Mouse (Mus musculus) CH12.LX (cell line): Measurements from ENCODE around the gene Arhgap31. TPM values are rescaled to one million over a fixed set of nuclear protein-coding genes. Genes with fewer than 3 reads are reported as not detected.

Source experiments
- DNase-seq: peaks from one replicate; pipeline ENCODE4 v3.0.0-alpha.2; 2013; ENCODE audit errors: extremely low read depth
- H3K27ac ChIP-seq: 2 replicates; pipeline ENCODE4 v1.5.1; 2012; ENCODE audit warnings: low read depth, mild to moderate bottlenecking, control low read depth, moderate library complexity; ENCODE audit not compliant: insufficient read depth
- H3K27me3 ChIP-seq: replicated peaks from 2 replicates; pipeline ENCODE3; 2012; ENCODE audit warnings: inconsistent platforms
- H3K36me3 ChIP-seq, 2 experiments: replicated peaks in 1 of 2; 2 replicates each; pipeline versions ENCODE3 to v1.6.1; 2012; ENCODE audit warnings: inconsistent platforms in 1 of 2, low read length in 1 of 2, mild to moderate bottlenecking in 1 of 2, mixed read lengths in 1 of 2, moderate library complexity in 1 of 2; ENCODE audit not compliant: control insufficient read depth in 1 of 2, insufficient read depth in 1 of 2
- H3K4me1 ChIP-seq, 2 experiments: 2 replicates each; pipeline ENCODE4 v1.6.1; 2012; ENCODE audit warnings: inconsistent platforms in 1 of 2, moderate library complexity in 1 of 2; ENCODE audit not compliant: insufficient read depth in 2 of 2, control insufficient read depth in 1 of 2
- H3K4me2 ChIP-seq: 2 replicates; pipeline ENCODE4 v1.6.1; 2012; ENCODE audit warnings: low read depth, mild to moderate bottlenecking, control low read depth; ENCODE audit not compliant: poor library complexity, insufficient read depth, severe bottlenecking
- H3K4me3 ChIP-seq, 3 experiments: fragments of 150-350 bp in 1 of 3; sonication (generic) in 1 of 3; replicated peaks in 1 of 3; 2 replicates each; pipeline versions ENCODE3 to v1.5.1; 2011 to 2012; ENCODE audit warnings: low read depth in 2 of 3, low read length in 2 of 3, mild to moderate bottlenecking in 2 of 3, moderate library complexity in 2 of 3, control low read depth in 1 of 3, improper control_type of control experiment in 1 of 3, inconsistent platforms in 1 of 3, mixed read lengths in 1 of 3; ENCODE audit not compliant: poor library complexity in 1 of 3
- H3K79me2 ChIP-seq: replicated peaks from 2 replicates; pipeline ENCODE4 v1.6.1; 2012; ENCODE audit warnings: mild to moderate bottlenecking, moderate library complexity; ENCODE audit not compliant: control insufficient read depth, poor library complexity, insufficient read depth, severe bottlenecking; ENCODE audit errors: extremely low read depth
- H3K9ac ChIP-seq: 2 replicates; pipeline ENCODE4 v1.6.1; 2012; ENCODE audit warnings: low read depth, mild to moderate bottlenecking, control low read depth, moderate library complexity; ENCODE audit not compliant: insufficient read depth
- H3K9me3 ChIP-seq: replicated peaks from 2 replicates; pipeline ENCODE3; 2012; ENCODE audit warnings: low read length, inconsistent platforms, mixed read lengths
- BHLHE40 ChIP-seq: IDR thresholded peaks from 2 replicates; pipeline ENCODE4 v1.6.1; 2011; ENCODE audit warnings: mild to moderate bottlenecking, low read depth, low read length, improper control_type of control experiment
- CHD1 ChIP-seq: IDR thresholded peaks from 2 replicates; pipeline ENCODE4 v1.6.1; 2012; ENCODE audit warnings: low read depth, low read length, improper control_type of control experiment, inconsistent platforms
- CHD2 ChIP-seq: IDR thresholded peaks from 2 replicates; pipeline ENCODE4 v1.6.1; 2011; ENCODE audit warnings: low read length, improper control_type of control experiment
- EP300 ChIP-seq: IDR thresholded peaks from 2 replicates; pipeline ENCODE4 v1.6.1; 2011; ENCODE audit warnings: low read length, improper control_type of control experiment
- ETS1 ChIP-seq: conservative IDR thresholded peaks from 2 replicates; pipeline ENCODE4 v1.6.1; 2012; ENCODE audit warnings: low read depth, mild to moderate bottlenecking, inconsistent platforms, low read length, improper control_type of control experiment, moderate library complexity
- GABPA ChIP-seq: IDR thresholded peaks from 2 replicates; pipeline ENCODE4 v1.6.1; 2012; ENCODE audit warnings: low read depth, low read length, improper control_type of control experiment, inconsistent platforms; ENCODE audit not compliant: insufficient replicate concordance
- HCFC1 ChIP-seq: IDR thresholded peaks from 2 replicates; pipeline ENCODE4 v1.6.1; 2012; ENCODE audit warnings: low read depth, mild to moderate bottlenecking, inconsistent platforms, low read length, improper control_type of control experiment
- IRF4 ChIP-seq: IDR thresholded peaks from 2 replicates; pipeline ENCODE4 v1.6.1; 2014; ENCODE audit warnings: low read depth, mild to moderate bottlenecking, inconsistent platforms, low read length, improper control_type of control experiment
- JUND ChIP-seq: conservative IDR thresholded peaks from 2 replicates; pipeline ENCODE4 v1.6.1; 2011; ENCODE audit warnings: low read depth, low read length, improper control_type of control experiment
- KAT2A ChIP-seq: IDR thresholded peaks from 2 replicates; pipeline ENCODE4 v1.6.1; 2012; ENCODE audit warnings: low read length, improper control_type of control experiment, inconsistent platforms; ENCODE audit not compliant: insufficient replicate concordance
- MAFK ChIP-seq: IDR thresholded peaks from 2 replicates; pipeline ENCODE4 v1.6.1; 2011; ENCODE audit warnings: low read length, improper control_type of control experiment; ENCODE audit not compliant: insufficient replicate concordance
- MAX ChIP-seq: IDR thresholded peaks from 2 replicates; pipeline ENCODE4 v1.6.1; 2011; ENCODE audit warnings: low read length, improper control_type of control experiment
- MAZ ChIP-seq: IDR thresholded peaks from 2 replicates; pipeline ENCODE4 v1.6.1; 2012; ENCODE audit warnings: low read depth, mild to moderate bottlenecking, inconsistent platforms, low read length, improper control_type of control experiment, moderate library complexity
- NELFE ChIP-seq: IDR thresholded peaks from 2 replicates; pipeline ENCODE4 v1.6.1; 2011; ENCODE audit warnings: low read depth, low read length, improper control_type of control experiment
- PAX5 ChIP-seq: IDR thresholded peaks from 2 replicates; pipeline ENCODE4 v1.6.1; 2012; ENCODE audit warnings: low read length, inconsistent platforms, mixed read lengths
- POLR2AphosphoS2 ChIP-seq: IDR thresholded peaks from 2 replicates; pipeline ENCODE4 v1.6.1; 2011; ENCODE audit warnings: low read depth, low read length, improper control_type of control experiment
- SIN3A ChIP-seq: IDR thresholded peaks from 2 replicates; pipeline ENCODE4 v1.6.1; 2012; ENCODE audit warnings: low read length, improper control_type of control experiment, inconsistent platforms
- TBP ChIP-seq: conservative IDR thresholded peaks from 2 replicates; pipeline ENCODE4 v1.6.1; 2011; ENCODE audit warnings: low read depth, low read length, improper control_type of control experiment
- USF2 ChIP-seq: conservative IDR thresholded peaks from 2 replicates; pipeline ENCODE4 v1.6.1; 2011; ENCODE audit warnings: low read depth, low read length, improper control_type of control experiment
- ZKSCAN1 ChIP-seq: IDR thresholded peaks from 2 replicates; pipeline ENCODE4 v1.6.1; 2012; ENCODE audit warnings: low read depth, inconsistent platforms, low read length, improper control_type of control experiment, borderline replicate concordance
- ZMIZ1 ChIP-seq: IDR thresholded peaks from 2 replicates; pipeline ENCODE4 v1.6.1; 2012; ENCODE audit warnings: low read depth, mild to moderate bottlenecking, inconsistent platforms, low read length, improper control_type of control experiment
- ZNF384 ChIP-seq: IDR thresholded peaks from 2 replicates; pipeline ENCODE4 v1.6.1; 2012; ENCODE audit warnings: low read depth, low read length, improper control_type of control experiment, inconsistent platforms
- dilution Hi-C: fragments of 300-500 bp; cut with MboI; formaldehyde crosslinking; loops from 2 replicates; pipeline ENCODE4 v1.14.3; 2020; ENCODE audit warnings: low sequenced_read_pairs; ENCODE audit not compliant: extremely low pct_unique_long_range_greater_than_20kb, extremely low pct_ligation_motif_present
- in situ Hi-C: fragments of 300-500 bp; cut with MboI; formaldehyde crosslinking; loops from 3 replicates; pipeline ENCODE4 v1.14.3; 2019; ENCODE audit warnings: low sequenced_read_pairs, low pct_ligation_motif_present, low pct_unique_long_range_greater_than_20kb, mixed read lengths
- polyA plus RNA-seq: library from polyadenylated mRNA; unstranded; fragments of >175 nt; gene quantifications from 2 replicates; pipeline ENCODE4 v1.2.1, GENCODE M21; 2012; ENCODE audit warnings: low read depth; ENCODE audit not compliant: insufficient read length
- total RNA-seq, 2 experiments: library from RNA; depleted of rRNA; stranded (reverse); fragments of 300-350 nt in 1 of 2; fragments of >200 nt in 1 of 2; gene quantifications; 2 replicates each; pipeline ENCODE4 v1.2.3; 2012 to 2014

Arhgap31 gene
- total and polyA plus RNA-seq, 3 experiments, result 0.15 to 2.0 (median 0.76) TPM

GRCm38 (mm10) chr16:38741204-38741903, 28.3 kb upstream of the Arhgap31 start:
- dilution Hi-C loops, result no loop called here
- Histone ChIP-seq H3K4me1 (no peaks in the 10 kb centered on the region), H3K9ac (no peak overlapping the region), H3K9me3 (peaks cover 4% of the 10 kb centered on the region), H3K4me2 (no peak overlapping the region), H3K4me3 (no peak overlapping the region), H3K79me2 (no peaks in the 10 kb centered on the region), H3K27me3 (no peaks in the 10 kb centered on the region), H3K27ac (no peak overlapping the region), H3K36me3 (no peaks in the 10 kb centered on the region)
- no peak for DNase-seq
- in situ Hi-C loops, result no loop called here
- TF ChIP-seq USF2, result no peak
- TF ChIP-seq HCFC1, result no peak
- TF ChIP-seq SIN3A, result no peak
- TF ChIP-seq GABPA, result no peak
- no peak for TF ChIP-seq ETS1
- TF ChIP-seq ZKSCAN1, result no peak
- no peak for TF ChIP-seq BHLHE40
- no peak for TF ChIP-seq NELFE
- TF ChIP-seq MAZ, result no peak
- TF ChIP-seq TBP, result no peak
- TF ChIP-seq CHD2, result no peak
- TF ChIP-seq PAX5, result no peak
- no peak for TF ChIP-seq MAX
- no peak for TF ChIP-seq CHD1
- TF ChIP-seq MAFK, result no peak
- TF ChIP-seq JUND, result no peak
- TF ChIP-seq ZMIZ1, result no peak
- no peak for TF ChIP-seq KAT2A

GRCm38 (mm10) chr16:38730921-38731320, 17.8 kb upstream of the Arhgap31 start:
- Histone ChIP-seq H3K4me1 (no peaks in the 10 kb centered on the region), H3K4me2 (peak overlapping the region; percentile 26; the same call in 1 of the 2 replicates), H3K79me2 (no peaks in the 10 kb centered on the region), H3K27ac (no peak overlapping the region), H3K4me3 (no peak overlapping the region), H3K9ac (no peak overlapping the region), H3K27me3 (peaks cover 8% of the 10 kb centered on the region), H3K9me3 (no peaks in the 10 kb centered on the region), H3K36me3 (no peaks in the 10 kb centered on the region)
- TF ChIP-seq POLR2AphosphoS2, result no peak
- TF ChIP-seq IRF4, result no peak
- TF ChIP-seq HCFC1, result no peak
- no peak for TF ChIP-seq SIN3A
- no peak for TF ChIP-seq NELFE
- TF ChIP-seq USF2, result no peak
- TF ChIP-seq ZNF384, result no peak
- no peak for TF ChIP-seq ZKSCAN1
- no peak for TF ChIP-seq EP300
- TF ChIP-seq MAX, result no peak
- DNase-seq, result no peak
- in situ Hi-C loops, result no loop called here
- dilution Hi-C loops, result no loop called here
